8 mouse cellular contexts compared by ENCODE assay signal in the genomic region with DNA sequence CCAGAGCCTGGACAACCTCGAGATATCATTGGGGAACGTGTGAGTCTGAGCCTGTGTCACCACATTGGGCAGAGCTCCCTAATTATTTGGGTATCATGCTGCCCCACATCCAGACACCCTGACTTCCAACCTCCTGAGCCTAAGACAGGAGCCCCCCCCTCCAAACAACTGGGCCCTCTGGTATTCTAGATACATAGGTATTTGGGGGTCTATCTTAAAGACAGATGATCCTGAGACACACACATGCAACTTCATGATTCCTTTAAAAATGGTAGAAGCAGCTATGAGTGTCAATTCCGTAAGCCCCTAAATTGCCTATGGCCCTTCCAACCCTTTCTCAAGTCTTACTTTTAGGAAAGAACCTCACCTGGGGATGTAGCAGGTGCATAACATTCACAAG. TPM values are rescaled to one million over a fixed set of nuclear protein-coding genes. Genes with fewer than 3 reads are reported as not detected.
DNase-seq lines count a peak whose midpoint lies in the region; ATAC-seq and TF ChIP-seq lines count a peak whose summit lies in the region.
"Had no signal": no experiment of that assay in that cellular context is flagged by ENCODE, and none has a peak within 500 bp of the region (broad histone marks: within the 10 kb centered on the region; RNA-seq: fewer than 3 reads in every experiment).

No protein-coding gene starts in this region.

- H3K4me3 ChIP-seq in liver, embryonic 13.5 days (replicated peaks) = 0 out of 2 replicates have a peak overlapping the region, but pooled peaks have one; percentile 65
- H3K4me3 ChIP-seq in liver, embryonic 11.5 days (ENCODE audit: low read depth, low read length) = no peak overlapping the region
- H3K4me3 ChIP-seq in embryonic facial prominence, embryonic 12.5 days = no peak overlapping the region
- peak overlapping the region; percentile 69 for H3K4me3 ChIP-seq in hindbrain, embryonic 13.5 days
- H3K4me3 ChIP-seq in myocyte = peak overlapping the region; percentile 33
- H3K4me3 ChIP-seq in kidney, embryonic 16.5 days (ENCODE audit: low read length) = no peak overlapping the region

- no peaks in the 10 kb centered on the region for H3K79me2 ChIP-seq in myocyte (ENCODE audit: control insufficient read depth, insufficient read depth)

- no peak for DNase-seq in liver, embryonic 13.5 days
- DNase-seq in liver, embryonic 11.5 days (ENCODE audit: low spot score) = no peak
- no peak for DNase-seq in thymus, postnatal 14 days
- DNase-seq: heart, adult 2 months had no signal

- no peak for TF ChIP-seq POLR2A in myocyte (IDR thresholded peaks at IDR 0.05; ENCODE audit: insufficient read length, low read depth)

- H3K4me1 ChIP-seq in liver, embryonic 13.5 days (replicated peaks) = peaks cover 12% of the 10 kb centered on the region
- H3K4me1 ChIP-seq in liver, embryonic 11.5 days (replicated peaks; ENCODE audit: control insufficient read depth, insufficient read depth, low read length) = peaks cover 6% of the 10 kb centered on the region
- peaks cover 7% of the 10 kb centered on the region; the same call in 1 of the 2 replicates for H3K4me1 ChIP-seq in embryonic facial prominence, embryonic 12.5 days
- peaks cover 18% of the 10 kb centered on the region for H3K4me1 ChIP-seq in hindbrain, embryonic 13.5 days (replicated peaks)
- peaks cover 5% of the 10 kb centered on the region for H3K4me1 ChIP-seq in kidney, embryonic 16.5 days (ENCODE audit: insufficient read depth, low read length)

- H3K27me3 ChIP-seq in liver, embryonic 13.5 days = no peaks in the 10 kb centered on the region
- no peaks in the 10 kb centered on the region for H3K27me3 ChIP-seq in liver, embryonic 11.5 days (replicated peaks; ENCODE audit: control insufficient read depth, insufficient read depth, low read length)
- H3K27me3 ChIP-seq in embryonic facial prominence, embryonic 12.5 days = no peaks in the 10 kb centered on the region
- H3K27me3 ChIP-seq in hindbrain, embryonic 13.5 days = no peaks in the 10 kb centered on the region
- H3K27me3 ChIP-seq in myocyte (ENCODE audit: control insufficient read depth, insufficient read depth, insufficient read length) = no peaks in the 10 kb centered on the region
- no peaks in the 10 kb centered on the region for H3K27me3 ChIP-seq in kidney, embryonic 16.5 days (ENCODE audit: insufficient read depth, low read length)

- peak overlapping the region; percentile 94; the same call in 1 of the 2 replicates for H3K4me2 ChIP-seq in liver, embryonic 13.5 days
- no peak overlapping the region for H3K4me2 ChIP-seq in liver, embryonic 11.5 days
- H3K4me2 ChIP-seq in embryonic facial prominence, embryonic 12.5 days (replicated peaks) = peak overlapping the region; percentile 91
- peak overlapping the region; percentile 77 for H3K4me2 ChIP-seq in hindbrain, embryonic 13.5 days
- no peak overlapping the region for H3K4me2 ChIP-seq in myocyte (ENCODE audit: low read depth)
- H3K4me2 ChIP-seq in kidney, embryonic 16.5 days (replicated peaks; ENCODE audit: low read depth, low read length) = no peak overlapping the region; the same call in 1 of the 2 replicates

- no peak overlapping the region for H3ac ChIP-seq in myocyte (ENCODE audit: control insufficient read depth, insufficient read length)

- H3K36me3 ChIP-seq in liver, embryonic 13.5 days = peaks cover 53% of the 10 kb centered on the region
- H3K36me3 ChIP-seq in liver, embryonic 11.5 days (ENCODE audit: control insufficient read depth, insufficient read depth, low read length) = peaks cover 37% of the 10 kb centered on the region
- H3K36me3 ChIP-seq in embryonic facial prominence, embryonic 12.5 days = peaks cover 52% of the 10 kb centered on the region
- H3K36me3 ChIP-seq in hindbrain, embryonic 13.5 days = peaks cover 78% of the 10 kb centered on the region
- no peaks in the 10 kb centered on the region for H3K36me3 ChIP-seq in myocyte (ENCODE audit: control insufficient read depth, insufficient read depth)
- peaks cover 48% of the 10 kb centered on the region for H3K36me3 ChIP-seq in kidney, embryonic 16.5 days (ENCODE audit: insufficient read depth, low read length)

- H3K9ac ChIP-seq in liver, embryonic 13.5 days = no peak overlapping the region
- H3K9ac ChIP-seq in liver, embryonic 11.5 days (ENCODE audit: low read depth, low read length) = no peak overlapping the region
- no peak overlapping the region for H3K9ac ChIP-seq in embryonic facial prominence, embryonic 12.5 days
- peak overlapping the region; percentile 49; the same call in 1 of the 2 replicates for H3K9ac ChIP-seq in hindbrain, embryonic 13.5 days
- no peak overlapping the region for H3K9ac ChIP-seq in kidney, embryonic 16.5 days (replicated peaks; ENCODE audit: low read length)

- ATAC-seq in liver, embryonic 13.5 days (ENCODE audit: low read depth) = no peak
- ATAC-seq in liver, embryonic 11.5 days (replicated peaks; ENCODE audit: low FRiP score) = no peak
- ATAC-seq in embryonic facial prominence, embryonic 12.5 days (ENCODE audit: insufficient number of reproducible peaks, insufficient read depth, low FRiP score, low TSS enrichment) = no peak
- no peak for ATAC-seq in hindbrain, embryonic 13.5 days (ENCODE audit: low FRiP score)
- ATAC-seq in kidney, embryonic 16.5 days (ENCODE audit: low FRiP score, low TSS enrichment) = no peak

- no peak overlapping the region for H3K27ac ChIP-seq in liver, embryonic 13.5 days
- H3K27ac ChIP-seq in liver, embryonic 11.5 days (ENCODE audit: low read depth, low read length) = no peak overlapping the region
- H3K27ac ChIP-seq in embryonic facial prominence, embryonic 12.5 days = no peak overlapping the region
- 0 out of 2 replicates have a peak overlapping the region, but pooled peaks have one; percentile 23 for H3K27ac ChIP-seq in hindbrain, embryonic 13.5 days
- no peak overlapping the region for H3K27ac ChIP-seq in kidney, embryonic 16.5 days (ENCODE audit: low read length)
- H3K27ac ChIP-seq: heart, adult 2 months had no signal

- no peaks in the 10 kb centered on the region for H3K9me3 ChIP-seq in liver, embryonic 13.5 days (replicated peaks)
- H3K9me3 ChIP-seq in liver, embryonic 11.5 days (ENCODE audit: control insufficient read depth, low read length) = no peaks in the 10 kb centered on the region
- no peaks in the 10 kb centered on the region for H3K9me3 ChIP-seq in embryonic facial prominence, embryonic 12.5 days
- no peaks in the 10 kb centered on the region for H3K9me3 ChIP-seq in hindbrain, embryonic 13.5 days
- no peaks in the 10 kb centered on the region for H3K9me3 ChIP-seq in kidney, embryonic 16.5 days (ENCODE audit: low read length)

- WGBS in liver, embryonic 13.5 days (ENCODE audit: insufficient replicate concordance) = 44% methylated on average over 3 of the region's 3 CpGs
- WGBS in liver, embryonic 11.5 days = 48% methylated on average over 3 of the region's 3 CpGs
- WGBS in embryonic facial prominence, embryonic 12.5 days = 60% methylated on average over 3 of the region's 3 CpGs
- WGBS in hindbrain, embryonic 13.5 days = 64% methylated on average over 3 of the region's 3 CpGs
- 64% methylated on average over 3 of the region's 3 CpGs for WGBS in kidney, embryonic 16.5 days

RNA-seq across cellular contexts. Expression of a gene that starts 1.3 kb away (rescaled TPM):
- polyA plus RNA-seq in liver, embryonic 13.5 days (2015; fragmentation: Nextera tagmentation; extraction: Ambion mirVana) = 4.7 and 5.0 TPM in 2 replicates
- 9.5 and 10.9 TPM in 2 replicates for polyA plus RNA-seq in liver, embryonic 11.5 days (2014; fragmentation: Nextera tagmentation; extraction: Ambion mirVana)
- 9.5 and 10.4 TPM in 2 replicates for polyA plus RNA-seq in embryonic facial prominence, embryonic 12.5 days (2016; fragmentation: Nextera tagmentation; extraction: Ambion mirVana)
- polyA plus RNA-seq in hindbrain, embryonic 13.5 days (2015; fragmentation: Nextera tagmentation; extraction: Ambion mirVana) = 31.5 and 34.1 TPM in 2 replicates
- 5.7 TPM for polyA plus RNA-seq in myocyte (2012; fragmentation: generic; extraction: Trizol)
- polyA plus RNA-seq in kidney, embryonic 16.5 days (2015; fragmentation: Nextera tagmentation; extraction: Ambion mirVana) = 10.1 and 11.3 TPM in 2 replicates

RNA-seq across cellular contexts. Expression of a gene that starts 12.4 kb away (rescaled TPM):
- 0.07 and 0.09 TPM in 2 replicates for polyA plus RNA-seq in liver, embryonic 13.5 days (2015; fragmentation: Nextera tagmentation; extraction: Ambion mirVana)
- polyA plus RNA-seq in liver, embryonic 11.5 days (2014; fragmentation: Nextera tagmentation; extraction: Ambion mirVana) = 0.44 and 0.49 TPM in 2 replicates
- 0.88 and 0.92 TPM in 2 replicates for polyA plus RNA-seq in embryonic facial prominence, embryonic 12.5 days (2016; fragmentation: Nextera tagmentation; extraction: Ambion mirVana)
- polyA plus RNA-seq in hindbrain, embryonic 13.5 days (2015; fragmentation: Nextera tagmentation; extraction: Ambion mirVana) = 0.78 and 0.83 TPM in 2 replicates
- 0.12 TPM for polyA plus RNA-seq in myocyte (2012; fragmentation: generic; extraction: Trizol)
- 0.86 and 0.96 TPM in 2 replicates for polyA plus RNA-seq in kidney, embryonic 16.5 days (2015; fragmentation: Nextera tagmentation; extraction: Ambion mirVana)

RNA-seq across cellular contexts. Expression of a gene that starts 18.8 kb away (rescaled TPM):
- 7.2 and 8.3 TPM in 2 replicates for polyA plus RNA-seq in liver, embryonic 13.5 days (2015; fragmentation: Nextera tagmentation; extraction: Ambion mirVana)
- 21.3 and 21.7 TPM in 2 replicates for polyA plus RNA-seq in liver, embryonic 11.5 days (2014; fragmentation: Nextera tagmentation; extraction: Ambion mirVana)
- 38.9 and 42.6 TPM in 2 replicates for polyA plus RNA-seq in embryonic facial prominence, embryonic 12.5 days (2016; fragmentation: Nextera tagmentation; extraction: Ambion mirVana)
- 42.9 and 44.0 TPM in 2 replicates for polyA plus RNA-seq in hindbrain, embryonic 13.5 days (2015; fragmentation: Nextera tagmentation; extraction: Ambion mirVana)
- polyA plus RNA-seq in myocyte (2012; fragmentation: generic; extraction: Trizol) = 4.9 TPM
- 30.1 and 32.8 TPM in 2 replicates for polyA plus RNA-seq in kidney, embryonic 16.5 days (2015; fragmentation: Nextera tagmentation; extraction: Ambion mirVana)

RNA-seq across cellular contexts. Expression of a gene that starts 18.9 kb away (rescaled TPM):
- polyA plus RNA-seq in liver, embryonic 13.5 days (2015; fragmentation: Nextera tagmentation; extraction: Ambion mirVana) = 20.1 and 22.0 TPM in 2 replicates
- 53.4 and 54.2 TPM in 2 replicates for polyA plus RNA-seq in liver, embryonic 11.5 days (2014; fragmentation: Nextera tagmentation; extraction: Ambion mirVana)
- polyA plus RNA-seq in embryonic facial prominence, embryonic 12.5 days (2016; fragmentation: Nextera tagmentation; extraction: Ambion mirVana) = 52.6 and 55.3 TPM in 2 replicates
- polyA plus RNA-seq in hindbrain, embryonic 13.5 days (2015; fragmentation: Nextera tagmentation; extraction: Ambion mirVana) = 47.8 and 47.9 TPM in 2 replicates
- 35.6 TPM for polyA plus RNA-seq in myocyte (2012; fragmentation: generic; extraction: Trizol)
- polyA plus RNA-seq in kidney, embryonic 16.5 days (2015; fragmentation: Nextera tagmentation; extraction: Ambion mirVana) = 61.4 and 62.3 TPM in 2 replicates

RNA-seq across cellular contexts. Expression of a gene that starts 22.5 kb away (rescaled TPM):
- 2.4 and 2.8 TPM in 2 replicates for polyA plus RNA-seq in liver, embryonic 13.5 days (2015; fragmentation: Nextera tagmentation; extraction: Ambion mirVana)
- 5.6 and 6.3 TPM in 2 replicates for polyA plus RNA-seq in liver, embryonic 11.5 days (2014; fragmentation: Nextera tagmentation; extraction: Ambion mirVana)
- polyA plus RNA-seq in embryonic facial prominence, embryonic 12.5 days (2016; fragmentation: Nextera tagmentation; extraction: Ambion mirVana) = 13.4 and 16.0 TPM in 2 replicates
- 62.9 and 69.2 TPM in 2 replicates for polyA plus RNA-seq in hindbrain, embryonic 13.5 days (2015; fragmentation: Nextera tagmentation; extraction: Ambion mirVana)
- polyA plus RNA-seq in myocyte (2012; fragmentation: generic; extraction: Trizol) = 1.7 TPM
- polyA plus RNA-seq in kidney, embryonic 16.5 days (2015; fragmentation: Nextera tagmentation; extraction: Ambion mirVana) = 8.8 and 9.3 TPM in 2 replicates

Comparison
In these comparisons a context has a peak if more than half of its experiments do, and no peak if none do; other contexts are left out.
1. H3K4me2 ChIP-seq: peak in liver, embryonic 13.5 days (single experiment), embryonic facial prominence, embryonic 12.5 days (single experiment) and hindbrain, embryonic 13.5 days (single experiment); none in liver, embryonic 11.5 days (single experiment), myocyte (single experiment) and kidney, embryonic 16.5 days (single experiment).
2. H3K4me3 ChIP-seq: peak in liver, embryonic 13.5 days (single experiment), hindbrain, embryonic 13.5 days (single experiment) and myocyte (single experiment); none in liver, embryonic 11.5 days (single experiment), embryonic facial prominence, embryonic 12.5 days (single experiment) and kidney, embryonic 16.5 days (single experiment).